Mouse (Mus musculus) 416B (cell line): ENCODE measurements around the gene Myo10.

Source experiments
- DNase-seq: peaks from one replicate; pipeline ENCODE4 v3.0.0; 2011; ENCODE audit warnings: low read depth

The Myo10 gene

DNA sequence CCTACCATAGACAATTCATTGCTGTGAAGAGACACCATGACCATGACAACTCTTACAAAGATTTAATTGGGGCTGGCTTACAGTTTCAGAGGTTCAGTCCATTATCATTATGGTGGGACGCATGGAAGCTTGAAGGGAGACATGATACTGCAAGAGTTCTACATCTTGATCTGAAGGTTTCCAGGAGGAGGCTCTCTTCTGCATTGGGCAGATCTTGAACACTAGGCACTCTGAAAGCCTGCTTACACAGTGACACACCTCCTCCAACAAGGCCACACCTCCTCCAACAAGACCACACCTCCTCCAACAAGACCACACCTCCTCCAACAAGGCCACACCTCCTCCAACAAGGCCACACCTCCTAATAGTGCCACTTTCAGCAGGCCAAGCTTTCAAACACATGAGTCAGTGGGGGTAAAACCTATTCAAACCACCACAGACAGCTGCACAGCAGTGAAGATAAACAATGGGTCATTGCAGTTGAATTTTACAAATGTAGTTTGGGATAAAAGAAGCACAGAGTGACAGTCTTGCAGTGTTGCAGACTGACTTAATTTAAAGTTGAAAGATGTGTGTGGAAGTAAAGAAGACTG lies 225.3 kb downstream of the Myo10 start:
- no peak for DNase-seq

GRCm38 (mm10) chr15:25850552-25850951 lies 228.2 kb downstream of the Myo10 start:
- DNase-seq = no peak

DNA sequence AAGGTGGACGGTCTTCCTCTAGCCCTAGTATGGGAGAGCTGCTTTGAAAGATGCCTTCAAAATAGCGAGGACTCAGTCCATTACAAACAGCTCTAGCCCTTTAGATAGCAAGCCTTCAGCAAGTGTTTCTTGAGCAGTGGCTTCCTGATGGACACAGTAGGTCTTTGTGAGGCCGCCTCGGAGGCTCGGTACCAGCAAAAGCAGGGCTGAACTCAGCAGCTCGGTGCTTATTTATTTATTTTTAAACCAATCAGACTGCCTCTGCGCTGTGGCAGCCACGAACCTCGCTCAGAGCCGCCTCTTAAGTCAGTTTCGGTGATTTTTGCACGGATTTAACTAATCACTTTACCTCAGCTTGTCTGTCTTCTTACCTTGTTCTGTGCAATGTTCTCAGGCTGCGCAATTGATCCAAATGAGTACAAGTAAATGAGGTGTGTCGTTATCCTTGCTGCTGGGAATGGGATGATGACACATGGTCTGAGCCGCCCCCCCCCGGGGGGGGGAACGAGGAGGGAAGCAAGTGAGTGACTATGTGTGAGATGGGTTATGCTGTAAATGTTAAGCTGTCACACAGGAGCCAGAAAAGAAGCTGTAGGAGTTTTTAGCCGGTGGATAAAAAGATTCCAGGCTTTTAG lies 232.1 kb downstream of the Myo10 start:
- DNase-seq = no peak

GRCm38 (mm10) chr15:25858611-25859058 lies 236.3 kb downstream of the Myo10 start:
- no peak for DNase-seq

DNA sequence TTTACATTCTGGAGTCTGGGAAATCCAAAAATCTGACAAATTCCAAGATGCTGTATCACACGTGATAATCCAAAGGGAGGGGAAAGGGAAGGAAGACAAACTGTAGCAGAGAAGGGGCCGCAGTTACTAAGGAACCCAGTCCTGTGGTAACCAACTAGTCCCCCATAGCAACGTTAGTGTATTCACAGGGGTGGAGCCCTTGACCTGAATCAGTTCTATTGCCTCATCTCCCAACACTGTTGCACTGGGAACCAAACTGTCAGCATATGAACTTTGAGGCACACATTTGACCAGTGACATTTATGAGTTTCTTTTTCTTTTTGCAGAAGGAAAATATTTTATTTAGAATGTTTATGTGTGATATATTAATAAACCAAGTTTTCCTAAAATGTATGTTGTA lies 237.1 kb downstream of the Myo10 start:
- peak; percentile 22 for DNase-seq

GRCm38 (mm10) chr15:25861900-25862299 lies 239.6 kb downstream of the Myo10 start:
- no peak for DNase-seq
